Mouse (Mus musculus): ENCODE data around the gene Zbtb41. TPM values are rescaled to one million over a fixed set of nuclear protein-coding genes. Genes with fewer than 3 reads are reported as not detected.

Gene Zbtb41
- polyA plus RNA-seq, 1 experiment from 2014 or later, result 22.9 TPM

DNA sequence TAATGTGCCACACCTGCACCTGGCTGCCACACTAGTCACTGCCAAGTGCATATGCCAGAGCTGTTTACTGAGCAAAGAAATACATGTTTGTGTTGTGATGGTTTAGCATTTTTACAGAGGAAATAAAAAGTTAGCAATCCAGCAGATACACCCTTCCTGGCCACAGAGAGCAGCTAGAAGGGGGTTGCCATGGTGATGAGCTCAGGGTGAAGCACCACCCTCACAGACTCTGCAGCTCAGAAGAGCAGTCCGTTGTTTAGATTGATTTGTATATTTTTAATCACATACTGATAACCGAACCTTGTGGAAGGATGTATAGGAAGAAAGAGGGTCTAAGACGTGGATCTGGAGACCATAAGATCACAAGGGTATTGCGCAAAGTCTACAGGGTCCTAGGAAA is 59.1 kb downstream of the Zbtb41 start:
- Histone ChIP-seq H3K4me3 (no peak overlapping the region), H3K36me3 (peaks cover 75% of the 10 kb centered on the region), H3K4me1 (no peaks in the 10 kb centered on the region), H3K9me3 (no peaks in the 10 kb centered on the region), H3K27ac (replicated peaks) (no peak overlapping the region), H3K4me2 (replicated peaks) (no peak overlapping the region), H3K9ac (replicated peaks) (no peak overlapping the region), H3K27me3 (no peaks in the 10 kb centered on the region)
- no peak for ATAC-seq (ENCODE audit: low FRiP score, low read depth)
- 87% methylated on average over 4 of the region's 4 CpGs for WGBS

DNA sequence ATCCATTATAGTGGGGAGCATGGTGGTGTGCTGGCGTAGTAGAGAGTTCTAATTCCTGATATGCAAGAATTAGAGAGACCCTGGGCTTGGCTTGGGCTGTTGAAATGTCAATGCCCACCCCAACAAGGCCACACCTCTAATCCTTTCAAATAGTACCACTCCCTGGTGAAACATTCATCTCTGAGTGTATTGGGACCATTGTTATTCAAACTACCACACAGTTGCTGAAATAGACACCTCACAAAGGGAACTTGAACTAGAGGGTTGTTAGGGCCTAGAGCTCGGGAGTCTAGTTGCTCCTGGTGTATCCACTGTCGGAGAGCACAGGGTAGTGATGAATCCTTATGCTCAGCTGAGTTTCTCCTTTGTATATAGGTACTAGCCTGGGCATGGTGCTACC is 72.5 kb downstream of the Zbtb41 start:
- Histone ChIP-seq H3K4me1 (no peaks in the 10 kb centered on the region), H3K27me3 (no peaks in the 10 kb centered on the region), H3K27ac (replicated peaks) (no peak overlapping the region), H3K4me2 (replicated peaks) (no peak overlapping the region), H3K4me3 (no peak overlapping the region), H3K9ac (replicated peaks) (no peak overlapping the region), H3K36me3 (peaks cover 38% of the 10 kb centered on the region), H3K9me3 (no peaks in the 10 kb centered on the region)
- peak; percentile 32; the same call in 1 of the 2 replicates for ATAC-seq (ENCODE audit: low FRiP score, low read depth)
- WGBS, result 73% methylated on average over 3 of the region's 3 CpGs

DNA sequence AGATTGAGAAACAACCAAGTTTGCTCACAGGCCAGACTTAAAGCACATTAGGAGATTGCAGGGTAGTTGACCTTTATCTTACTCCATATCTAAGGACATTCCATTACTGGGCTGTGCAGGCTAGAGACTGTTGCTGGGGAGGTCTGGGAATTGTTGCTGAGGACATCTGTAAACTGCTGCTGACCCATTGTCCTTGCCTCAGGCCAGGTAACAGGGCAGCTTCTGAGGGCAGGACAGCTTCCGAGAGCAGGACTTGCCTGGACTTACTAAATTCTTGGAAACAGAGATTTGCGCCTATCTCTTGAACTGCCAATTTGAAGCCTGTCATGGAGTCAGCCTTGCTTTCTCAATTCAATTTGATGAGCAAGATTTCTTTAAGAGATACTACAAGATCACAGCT is 73.3 kb downstream of the Zbtb41 start:
- no peak for ATAC-seq (ENCODE audit: low FRiP score, low read depth)
- H3K36me3 ChIP-seq, result peaks cover 31% of the 10 kb centered on the region
- WGBS, result 93% methylated on average over 2 of the region's 2 CpGs
- H3K4me3 ChIP-seq, result no peak overlapping the region
- H3K9me3 ChIP-seq, result no peaks in the 10 kb centered on the region
- no peak overlapping the region for H3K9ac ChIP-seq (replicated peaks)
- no peak overlapping the region for H3K4me2 ChIP-seq (replicated peaks)
- H3K4me1 ChIP-seq, result no peaks in the 10 kb centered on the region
- H3K27me3 ChIP-seq, result no peaks in the 10 kb centered on the region
- no peak overlapping the region for H3K27ac ChIP-seq (replicated peaks)

DNA sequence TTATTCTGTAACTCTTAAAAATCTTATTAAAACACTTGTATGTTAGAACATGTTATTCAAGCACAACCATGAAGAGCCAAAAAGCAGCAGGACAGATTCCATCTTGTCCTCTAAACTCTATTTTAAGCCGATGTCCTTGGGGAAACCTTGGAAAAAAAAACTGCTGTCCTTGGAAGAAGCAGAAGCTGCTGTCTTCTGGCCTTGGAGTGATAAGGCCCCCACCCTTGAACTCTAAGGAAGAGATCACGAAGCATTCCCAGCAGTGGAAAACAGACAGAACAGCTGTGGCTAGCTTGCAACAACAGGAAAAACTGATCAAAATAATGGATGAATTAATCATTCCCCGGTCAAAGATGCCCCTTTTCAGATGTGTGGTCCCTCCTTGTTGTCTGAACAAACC is 74.1 kb downstream of the Zbtb41 start:
- H3K27ac ChIP-seq (replicated peaks), result no peak overlapping the region
- 92% methylated on average over 3 of the region's 3 CpGs for WGBS

DNA sequence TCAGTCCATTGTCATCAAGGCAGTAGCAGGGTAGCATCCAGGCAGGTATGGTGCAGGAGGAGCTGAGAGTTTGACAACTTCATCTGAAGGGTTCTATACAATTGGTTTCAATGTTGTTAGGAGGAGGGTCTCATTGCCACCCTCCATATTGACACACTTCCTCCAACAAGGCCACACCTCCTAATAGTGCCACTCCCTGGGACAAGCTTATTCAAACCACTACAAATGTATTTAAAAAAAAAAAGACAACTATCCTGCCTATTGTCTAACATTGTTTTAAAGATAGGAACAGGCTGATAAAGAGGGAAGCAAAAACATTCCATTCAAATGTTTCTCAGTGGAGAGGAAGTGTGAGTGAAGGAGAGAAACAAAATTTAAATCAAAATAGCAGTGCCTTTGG is 77.7 kb downstream of the Zbtb41 start:
- Histone ChIP-seq H3K27me3 (no peaks in the 10 kb centered on the region), H3K4me1 (no peaks in the 10 kb centered on the region), H3K4me3 (no peak overlapping the region), H3K9ac (replicated peaks) (no peak overlapping the region), H3K27ac (replicated peaks) (no peak overlapping the region), H3K36me3 (0 out of 2 replicates have a peak, but pooled peaks cover 1% of the 10 kb centered on the region), H3K9me3 (no peaks in the 10 kb centered on the region), H3K4me2 (replicated peaks) (no peak overlapping the region)
- ATAC-seq (ENCODE audit: low FRiP score, low read depth), result no peak

More for the DNA sequence above, 74.1 kb downstream of the Zbtb41 start:
- no peaks in the 10 kb centered on the region for H3K27me3 ChIP-seq
- H3K4me3 ChIP-seq, result no peak overlapping the region
- H3K4me2 ChIP-seq (replicated peaks), result no peak overlapping the region
- no peaks in the 10 kb centered on the region for H3K9me3 ChIP-seq
- no peaks in the 10 kb centered on the region for H3K4me1 ChIP-seq
- no peak for ATAC-seq (ENCODE audit: low FRiP score, low read depth)
- no peak overlapping the region for H3K9ac ChIP-seq (replicated peaks)
- H3K36me3 ChIP-seq, result peaks cover 25% of the 10 kb centered on the region

DNA sequence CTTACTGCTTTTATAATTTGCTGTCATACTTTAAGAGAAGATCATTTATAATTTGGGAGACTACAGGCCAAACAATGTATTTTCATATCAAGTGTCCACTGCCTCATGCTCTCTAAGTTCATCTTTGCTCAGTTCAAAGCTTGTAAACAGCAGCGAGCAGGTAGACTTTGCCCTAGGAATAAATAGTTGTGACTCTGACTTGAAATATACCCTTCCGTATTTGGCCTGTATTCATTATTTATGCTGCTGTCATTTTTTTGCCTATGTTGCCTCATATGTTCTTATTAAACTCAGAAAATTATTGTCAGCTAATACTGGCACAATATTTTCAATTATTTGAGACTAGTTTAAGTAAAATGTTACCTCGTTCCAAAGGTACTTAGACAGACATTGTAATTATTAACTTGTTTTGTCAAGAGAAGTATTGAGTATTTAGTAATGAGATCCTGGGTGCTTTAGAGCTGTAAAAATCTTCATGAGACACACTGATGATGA is 79.2 kb downstream of the Zbtb41 start, which contains the start of gene F13b:
Gene F13b (plus strand): TSS at position 445 of the 495 bp plus-strand sequence.
- Histone ChIP-seq H3K9ac (replicated peaks) (no peak within 1 kb of the TSS), H3K9me3 (no peaks in the 10 kb centered on the region), H3K36me3 (no peaks in the 10 kb centered on the region), H3K4me2 (replicated peaks) (no peak within 1 kb of the TSS), H3K4me3 (no peak within 1 kb of the TSS), H3K27ac (replicated peaks) (no peak within 1 kb of the TSS), H3K27me3 (no peaks in the 10 kb centered on the region), H3K4me1 (no peaks in the 10 kb centered on the region)
- 88% methylated on average over 3 of the region's 3 CpGs for WGBS
- no peak for ATAC-seq (ENCODE audit: low FRiP score, low read depth)

Other genes with a start within 250 kb of the Zbtb41 start
- gene Crb1, start 45.2 kb upstream of the Zbtb41 start, polyA plus RNA-seq (2016; fragmentation: Nextera tagmentation; extraction: Ambion mirVana), result 3.5 and 4.0 TPM in 2 replicates
- 26.2 TPM in 2 replicates for gene Aspm, start 32.5 kb downstream of the Zbtb41 start, polyA plus RNA-seq (2016; fragmentation: Nextera tagmentation; extraction: Ambion mirVana)
- gene F13b, start 79.4 kb downstream of the Zbtb41 start, polyA plus RNA-seq (2016; fragmentation: Nextera tagmentation; extraction: Ambion mirVana), result not detected in 2 replicates
- not detected in 2 replicates for gene Cfhr1, start 138.0 kb downstream of the Zbtb41 start, polyA plus RNA-seq (2016; fragmentation: Nextera tagmentation; extraction: Ambion mirVana)